Mouse (Mus musculus) forebrain, embryonic 13.5 days (tissue): ENCODE results near the gene Exoc7. TPM values are rescaled to one million over a fixed set of nuclear protein-coding genes. Genes with fewer than 3 reads are reported as not detected.

Experiments
- ATAC-seq: fragments of 200-750 bp; cut with Nextera tagmentation; 2 replicates; pipeline ENCODE4 v1.8.0; 2017
- H3K27ac ChIP-seq: fragments of 300-500 bp; sonication (generic); 2 replicates; pipeline ENCODE4 v1.5.1; 2015; ENCODE audit warnings: inconsistent platforms, mild to moderate bottlenecking, moderate library complexity
- H3K27me3 ChIP-seq: fragments of 300-500 bp; sonication (generic); 2 replicates; pipeline ENCODE4 v1.6.1; 2015; ENCODE audit warnings: mild to moderate bottlenecking, inconsistent platforms
- H3K36me3 ChIP-seq: fragments of 300-500 bp; sonication (generic); 2 replicates; pipeline ENCODE4 v1.6.1; 2015; ENCODE audit warnings: mild to moderate bottlenecking, inconsistent platforms; ENCODE audit not compliant: poor library complexity, severe bottlenecking
- H3K4me1 ChIP-seq: fragments of 300-500 bp; sonication (generic); 2 replicates; pipeline ENCODE4 v1.6.1; 2015; ENCODE audit warnings: inconsistent platforms
- H3K4me2 ChIP-seq: fragments of 300-500 bp; sonication (generic); 2 replicates; pipeline ENCODE4 v1.6.1; 2015; ENCODE audit warnings: inconsistent platforms, mild to moderate bottlenecking, moderate library complexity
- H3K4me3 ChIP-seq: fragments of 300-500 bp; sonication (generic); 2 replicates; pipeline ENCODE4 v1.5.1; 2015; ENCODE audit warnings: mild to moderate bottlenecking, inconsistent platforms
- H3K9ac ChIP-seq: fragments of 300-500 bp; sonication (generic); 2 replicates; pipeline ENCODE4 v1.6.1; 2015; ENCODE audit warnings: mild to moderate bottlenecking, inconsistent platforms
- H3K9me3 ChIP-seq: fragments of 300-500 bp; sonication (generic); replicated peaks from 2 replicates; pipeline ENCODE4 v1.6.1; 2016; ENCODE audit warnings: inconsistent platforms
- WGBS: fragments of 180-500 bp; shearing (Covaris S2); methylation state at CpG from one replicate; pipeline ENCODE4 v1.1.7; 2015; 5-methylcytosine and 5-hydroxymethylcytosine counted together
- polyA plus RNA-seq: library from polyadenylated mRNA; unstranded; fragments of >200 nt; fragmentation: Nextera tagmentation; extraction: Ambion mirVana; gene quantifications from 2 replicates; pipeline ENCODE4 v1.2.1, GENCODE M21; 2015

Gene Exoc7
- 88.9 and 89.2 TPM in 2 replicates for polyA plus RNA-seq

DNA sequence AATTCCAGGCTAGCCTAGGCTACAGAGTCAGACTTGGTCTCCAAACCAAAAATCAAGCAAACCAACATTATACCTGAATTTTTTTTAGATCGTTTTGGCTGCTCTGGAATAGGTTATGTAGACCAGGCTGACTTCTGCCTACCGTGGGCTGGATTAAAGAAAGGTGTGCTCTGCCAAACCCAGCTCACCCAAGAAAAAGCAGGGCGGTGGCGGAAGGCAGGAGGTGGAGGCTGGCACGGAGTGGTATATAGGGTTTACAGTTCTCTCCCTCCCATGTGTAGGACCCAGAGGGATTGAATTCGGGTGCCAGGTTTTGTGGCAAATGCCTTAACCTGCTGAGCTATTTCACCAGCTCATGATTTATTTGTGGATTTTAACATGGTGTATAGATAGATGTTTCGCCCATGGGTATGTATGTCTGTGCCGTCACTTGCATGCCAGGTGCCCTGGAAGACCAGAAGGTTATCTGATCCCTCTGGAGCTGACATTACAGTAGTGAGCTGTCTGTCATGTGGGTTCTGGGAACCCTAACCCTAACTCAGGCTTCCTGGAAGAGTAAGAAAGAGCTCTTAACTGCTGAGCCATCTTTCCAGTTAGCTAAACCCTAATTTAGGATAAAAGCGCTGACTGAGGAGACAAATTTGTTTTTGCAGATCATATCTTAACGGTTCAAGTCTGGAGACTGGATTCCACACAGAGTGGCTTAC is at the start of gene Exoc7:
TSS of gene Exoc7 (minus strand) at position 215 of the 707 bp plus-strand sequence.
- H3K4me2 ChIP-seq: peak within 1 kb of the TSS; percentile 92
- peak within 1 kb of the TSS; percentile 85 for H3K9ac ChIP-seq
- peaks cover 6% of the 10 kb centered on the region; the same call in 1 of the 2 replicates for H3K27me3 ChIP-seq
- ATAC-seq: peak; percentile 36; the same call in 1 of the 2 replicates
- peak within 1 kb of the TSS; percentile 86 for H3K4me3 ChIP-seq
- H3K27ac ChIP-seq: peak within 1 kb of the TSS; percentile 10; the same call in 1 of the 2 replicates
- peaks cover 32% of the 10 kb centered on the region for H3K36me3 ChIP-seq
- no peaks in the 10 kb centered on the region for H3K9me3 ChIP-seq
- 89% methylated on average over 10 of the region's 10 CpGs for WGBS
- H3K4me1 ChIP-seq: peaks cover 20% of the 10 kb centered on the region

DNA sequence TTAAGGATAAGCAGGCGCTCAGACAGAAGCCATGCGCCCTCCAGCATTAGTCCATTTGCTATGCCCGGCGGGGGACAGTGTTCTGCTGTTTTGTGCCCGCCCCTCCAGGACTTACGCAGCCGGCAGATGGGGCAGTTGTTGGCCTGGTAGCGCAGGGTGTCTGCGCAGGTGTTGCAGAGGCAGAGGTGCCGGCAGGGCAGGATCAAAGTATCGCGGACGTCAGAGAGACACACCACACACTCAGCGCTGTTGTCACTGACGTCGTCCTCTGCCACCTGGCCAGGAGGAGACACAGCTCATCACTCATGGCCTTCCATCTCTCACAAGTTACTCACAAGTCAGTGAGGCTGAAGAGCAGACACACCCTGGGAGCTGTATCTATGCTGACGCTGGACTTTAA is 47.5 kb upstream of the Exoc7 start:
- no peak overlapping the region for H3K9ac ChIP-seq
- no peak overlapping the region for H3K4me3 ChIP-seq
- 48% methylated on average over 17 of the region's 17 CpGs for WGBS
- no peak for ATAC-seq
- peaks cover 84% of the 10 kb centered on the region for H3K36me3 ChIP-seq
- H3K4me1 ChIP-seq: 0 out of 2 replicates have a peak, but pooled peaks cover under 1% of the 10 kb centered on the region
- H3K9me3 ChIP-seq: peaks cover 5% of the 10 kb centered on the region; the same call in 1 of the 2 replicates
- no peak overlapping the region for H3K27ac ChIP-seq
- H3K27me3 ChIP-seq: no peaks in the 10 kb centered on the region
- no peak overlapping the region for H3K4me2 ChIP-seq

DNA sequence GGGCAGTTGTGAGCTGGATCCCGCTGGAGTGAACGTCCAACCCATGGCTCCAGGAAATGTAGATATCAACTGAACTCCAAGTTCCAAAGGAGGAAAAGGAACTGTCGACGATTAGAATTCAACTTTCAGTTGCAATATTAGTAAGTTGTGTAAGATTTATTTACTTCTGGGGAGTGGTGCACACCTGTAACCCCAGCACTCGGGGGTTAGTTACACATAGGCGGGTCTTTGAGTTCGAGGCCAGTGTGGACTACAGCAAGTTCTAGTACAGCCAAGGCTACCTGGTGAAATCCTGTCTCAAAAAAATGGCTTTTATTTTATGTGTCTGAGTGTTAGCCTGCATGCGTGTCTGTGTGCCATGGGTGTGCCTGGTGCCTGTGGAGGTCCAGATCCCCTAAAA is 46.5 kb upstream of the Exoc7 start:
- Histone ChIP-seq H3K36me3 (peaks cover 84% of the 10 kb centered on the region), H3K9ac (no peak overlapping the region), H3K9me3 (peaks cover 5% of the 10 kb centered on the region; the same call in 1 of the 2 replicates), H3K4me1 (no peaks in the 10 kb centered on the region), H3K27me3 (no peaks in the 10 kb centered on the region), H3K27ac (no peak overlapping the region), H3K4me2 (no peak overlapping the region), H3K4me3 (no peak overlapping the region)
- WGBS: 95% methylated on average over 8 of the region's 8 CpGs
- no peak for ATAC-seq

GRCm38 (mm10) chr11:116351294-116351693 is 44.3 kb upstream of the Exoc7 start:
- no peak overlapping the region for H3K4me3 ChIP-seq
- peaks cover 86% of the 10 kb centered on the region for H3K36me3 ChIP-seq
- H3K4me1 ChIP-seq: no peaks in the 10 kb centered on the region
- WGBS: 88% methylated on average over 5 of the region's 5 CpGs
- no peak overlapping the region for H3K9ac ChIP-seq
- H3K4me2 ChIP-seq: no peak overlapping the region
- no peaks in the 10 kb centered on the region for H3K27me3 ChIP-seq
- H3K9me3 ChIP-seq: peaks cover 5% of the 10 kb centered on the region; the same call in 1 of the 2 replicates
- ATAC-seq: no peak
- H3K27ac ChIP-seq: no peak overlapping the region

GRCm38 (mm10) chr11:116347955-116348354 is 40.9 kb upstream of the Exoc7 start:
- Histone ChIP-seq H3K27me3 (no peaks in the 10 kb centered on the region), H3K4me1 (no peaks in the 10 kb centered on the region), H3K36me3 (peaks cover 85% of the 10 kb centered on the region), H3K27ac (no peak overlapping the region), H3K4me2 (no peak overlapping the region), H3K4me3 (no peak overlapping the region), H3K9ac (0 out of 2 replicates have a peak overlapping the region, but pooled peaks have one; percentile 21), H3K9me3 (no peaks in the 10 kb centered on the region)
- no peak for ATAC-seq
- 85% methylated on average over 5 of the region's 5 CpGs for WGBS

- H3K27me3 ChIP-seq: no peaks in the 10 kb centered on the region
- no peak overlapping the region for H3K4me2 ChIP-seq
- H3K4me3 ChIP-seq: no peak overlapping the region
- no peak overlapping the region for H3K27ac ChIP-seq
- H3K9ac ChIP-seq: no peak overlapping the region
- no peaks in the 10 kb centered on the region for H3K9me3 ChIP-seq
- H3K36me3 ChIP-seq: peaks cover 93% of the 10 kb centered on the region
- ATAC-seq: no peak
- WGBS: 80% methylated on average over 7 of the region's 7 CpGs
- H3K4me1 ChIP-seq: no peaks in the 10 kb centered on the region
These were observed 40.0 kb upstream of the Exoc7 start for GRCm38 (mm10) chr11:116347012-116347411.

GRCm38 (mm10) chr11:116342069-116342791 is 35.2 kb upstream of the Exoc7 start:
- WGBS: 76% methylated on average over 25 of the region's 25 CpGs
- peaks cover 83% of the 10 kb centered on the region for H3K36me3 ChIP-seq
- ATAC-seq: no peak

DNA sequence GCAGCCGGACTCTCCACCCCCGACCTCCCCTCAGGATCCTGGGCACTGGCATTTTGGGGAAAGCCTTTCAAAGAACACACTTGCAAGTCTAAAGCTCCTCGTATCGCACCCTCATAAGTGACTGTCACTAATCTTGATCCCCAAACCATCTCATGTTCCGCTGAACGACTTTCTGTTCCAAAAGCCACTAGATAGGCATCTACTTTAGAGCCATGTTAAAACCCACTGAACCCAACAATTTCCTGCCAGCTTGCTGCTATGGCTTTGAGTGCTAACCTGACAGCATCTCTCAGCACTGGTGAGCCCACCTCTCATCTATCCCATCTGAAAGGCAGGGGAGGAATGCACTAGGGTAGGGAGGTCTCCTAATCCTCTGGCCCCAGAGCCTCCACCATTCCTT is 30.5 kb upstream of the Exoc7 start:
- no peak overlapping the region for H3K27ac ChIP-seq
- peaks cover 48% of the 10 kb centered on the region for H3K4me1 ChIP-seq
- peaks cover 40% of the 10 kb centered on the region for H3K36me3 ChIP-seq
- no peak overlapping the region for H3K4me3 ChIP-seq
- H3K9me3 ChIP-seq: no peaks in the 10 kb centered on the region
- 87% methylated on average over 6 of the region's 6 CpGs for WGBS
- H3K27me3 ChIP-seq: peaks cover 22% of the 10 kb centered on the region
- H3K9ac ChIP-seq: no peak overlapping the region
- ATAC-seq: no peak
- 0 out of 2 replicates have a peak overlapping the region, but pooled peaks have one; percentile 96 for H3K4me2 ChIP-seq

More at GRCm38 (mm10) chr11:116342069-116342791, 35.2 kb upstream of the Exoc7 start:
- H3K9me3 ChIP-seq: no peaks in the 10 kb centered on the region
- peak overlapping the region; percentile 3; the same call in 1 of the 2 replicates for H3K9ac ChIP-seq
- H3K27ac ChIP-seq: no peak overlapping the region
- no peaks in the 10 kb centered on the region for H3K27me3 ChIP-seq
- no peak overlapping the region for H3K4me2 ChIP-seq
- no peak overlapping the region for H3K4me3 ChIP-seq
- peaks cover 3% of the 10 kb centered on the region for H3K4me1 ChIP-seq

DNA sequence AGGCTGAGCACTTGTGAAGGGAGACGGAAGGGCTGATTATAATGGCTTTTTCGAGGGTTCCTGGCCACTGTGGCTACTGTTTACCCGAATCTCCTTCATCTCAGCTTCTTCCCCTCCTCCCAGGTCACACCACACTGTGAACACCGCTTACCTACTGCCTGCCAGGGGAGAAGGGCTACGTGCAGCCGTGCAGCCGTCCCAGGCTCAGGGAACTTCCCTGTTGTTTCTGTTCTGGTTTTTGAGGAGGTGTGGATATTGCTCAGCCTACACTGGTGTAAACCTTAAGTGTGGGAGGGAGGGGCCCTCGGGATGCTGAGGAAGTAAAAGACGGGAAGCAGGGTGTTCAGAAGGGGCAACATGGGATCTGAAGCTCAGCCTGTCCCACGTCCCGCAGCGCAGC is 30.0 kb upstream of the Exoc7 start:
- no peak for ATAC-seq
- peaks cover 22% of the 10 kb centered on the region for H3K27me3 ChIP-seq
- no peak overlapping the region for H3K4me3 ChIP-seq
- peak overlapping the region; percentile 71; the same call in 1 of the 2 replicates for H3K9ac ChIP-seq
- peak overlapping the region; percentile 54 for H3K27ac ChIP-seq
- no peaks in the 10 kb centered on the region for H3K9me3 ChIP-seq
- peak overlapping the region; percentile 96 for H3K4me2 ChIP-seq
- 63% methylated on average over 12 of the region's 12 CpGs for WGBS
- H3K36me3 ChIP-seq: peaks cover 34% of the 10 kb centered on the region
- peaks cover 54% of the 10 kb centered on the region for H3K4me1 ChIP-seq

DNA sequence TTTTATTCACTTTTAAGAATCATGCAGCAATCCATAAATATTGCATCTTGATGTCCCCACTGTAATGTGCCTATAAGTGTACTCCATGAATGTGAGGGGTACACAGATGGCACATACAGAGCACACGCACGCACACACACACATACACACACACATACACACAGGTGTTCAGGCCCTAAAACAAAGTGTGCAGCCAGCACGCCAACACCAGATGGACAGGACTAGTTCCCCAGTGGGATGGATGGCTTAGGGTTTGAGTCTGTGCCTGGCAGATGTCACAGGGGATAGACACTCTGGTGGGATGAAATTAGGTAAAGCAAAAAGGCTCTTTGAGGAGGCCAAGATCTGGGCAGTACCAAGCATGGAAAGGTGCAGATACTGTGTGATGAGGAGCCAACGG is 29.4 kb upstream of the Exoc7 start:
- H3K4me3 ChIP-seq: peak overlapping the region; percentile 54
- peak overlapping the region; percentile 96 for H3K4me2 ChIP-seq
- H3K9me3 ChIP-seq: no peaks in the 10 kb centered on the region
- peak overlapping the region; percentile 54 for H3K27ac ChIP-seq
- WGBS: 76% methylated on average over 4 of the region's 4 CpGs
- no peak for ATAC-seq
- peaks cover 22% of the 10 kb centered on the region for H3K27me3 ChIP-seq
- H3K9ac ChIP-seq: peak overlapping the region; percentile 71
- H3K4me1 ChIP-seq: peaks cover 60% of the 10 kb centered on the region
- peaks cover 28% of the 10 kb centered on the region for H3K36me3 ChIP-seq

DNA sequence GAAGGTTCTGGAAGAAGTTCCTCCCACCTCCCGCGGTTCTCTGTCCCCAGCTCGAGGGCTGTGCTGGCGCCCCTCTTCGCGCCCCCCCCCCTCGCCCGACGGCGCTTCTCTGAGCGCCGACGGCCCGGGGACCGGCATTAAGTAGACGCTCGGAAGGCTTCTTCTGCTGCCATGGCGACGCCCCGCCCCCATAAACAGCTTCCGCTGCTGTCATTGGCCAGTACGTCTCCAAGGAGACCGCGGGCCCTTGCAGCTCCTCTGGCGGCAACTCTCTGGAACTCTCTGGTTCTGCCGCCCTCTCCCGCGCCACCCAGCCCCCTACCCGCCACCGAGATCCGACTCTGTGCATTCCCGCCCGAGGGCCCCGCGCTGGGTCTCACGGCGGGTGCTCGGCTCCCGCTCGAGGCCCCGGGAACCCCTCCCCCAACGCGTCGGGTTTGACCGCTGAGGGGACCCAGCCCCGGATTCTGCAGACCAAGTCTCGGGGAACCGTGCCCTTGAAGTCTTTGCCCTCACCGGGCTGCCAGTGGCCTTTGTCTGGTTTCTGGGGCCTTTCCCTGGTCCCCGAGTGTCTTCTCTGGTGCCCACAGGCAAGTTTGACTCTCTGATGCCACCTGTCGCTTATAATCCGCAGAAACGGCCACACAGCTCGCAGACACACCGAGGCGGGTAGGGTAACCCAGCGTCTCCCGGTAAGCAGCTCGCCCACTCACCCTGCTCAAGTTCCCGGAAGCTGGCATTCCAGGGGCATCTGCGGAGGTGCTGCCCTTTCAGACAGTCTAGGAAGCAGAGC is 28.4 kb upstream of the Exoc7 start, which contains the start of gene Foxj1:
TSS of gene Foxj1 (minus strand) at position 156 of the 793 bp plus-strand sequence.
- under 1% methylated on average over 56 of the region's 61 CpGs for WGBS
- peaks cover 69% of the 10 kb centered on the region for H3K4me1 ChIP-seq

More for the DNA sequence above, 28.4 kb upstream of the Exoc7 start, which contains the start of gene Foxj1:
- H3K9me3 ChIP-seq: no peaks in the 10 kb centered on the region
- peak; percentile 94 for ATAC-seq
- peak within 1 kb of the TSS; percentile 66 for H3K27ac ChIP-seq
- H3K9ac ChIP-seq: peak within 1 kb of the TSS; percentile 71
- H3K27me3 ChIP-seq: peaks cover 22% of the 10 kb centered on the region
- H3K4me2 ChIP-seq: peak within 1 kb of the TSS; percentile 96
- H3K36me3 ChIP-seq: peaks cover 26% of the 10 kb centered on the region
- H3K4me3 ChIP-seq: peak within 1 kb of the TSS; percentile 54
